Mouse (Mus musculus) left cerebral cortex, postnatal 10 days (tissue): ENCODE measurements around the gene Nkx2-1. TPM values are rescaled to one million over a fixed set of nuclear protein-coding genes. Genes with fewer than 3 reads are reported as not detected.
A peak's percentile ranks its signal among the peaks of the same experiment; 100 is the strongest.

Experiments used
- DNase-seq, 2 experiments: peaks; one replicate each; pipeline ENCODE4 v3.0.0; 2021 to 2022; ENCODE audit warnings: low spot score in 2 of 2, mixed read lengths in 1 of 2; ENCODE audit errors: extremely low spot score in 1 of 2
- intact Hi-C: fragments of 180-260 bp; cut with DNase I; formaldehyde crosslinking; loops from one replicate; pipeline ENCODE4 v1.15.1; 2025
- total RNA-seq, 2 experiments: library from RNA; stranded (reverse); gene quantifications; 2 replicates each; pipeline ENCODE4 v1.2.3; 2021

Nkx2-1 gene
- under 1 TPM; 0.61 to 0.73 TPM for total RNA-seq

GRCm38 (mm10) chr12:56536884-56537265 lies at the start of gene Nkx2-1:
Gene Nkx2-1, minus strand, starts transcription at chr12:56536908.
- intact Hi-C loops, result loop anchor here (5.0 to 10.0 kb wide), 3 partner anchors 78 to 1000 kb away; partner anchors contain the start of gene Nkx2-9
- DNase-seq, result no peak

GRCm38 (mm10) chr12:56541068-56541467 lies 4.4 kb upstream of the Nkx2-1 start:
- DNase-seq, result peak; percentile 66 to 71
- intact Hi-C loops, result loop anchor here (2.0 to 10.0 kb wide), 2 partner anchors 482 to 656 kb away; no protein-coding TSS in a partner anchor

- no peak for DNase-seq
- intact Hi-C loops, result loop anchor here (2.0 to 10.0 kb wide), 2 partner anchors 482 to 656 kb away; no protein-coding TSS in a partner anchor
Observed at GRCm38 (mm10) chr12:56540591-56540990, 3.9 kb upstream of the Nkx2-1 start.

- no peak for DNase-seq
Observed at GRCm38 (mm10) chr12:56538601-56539000, 1.9 kb upstream of the Nkx2-1 start.

GRCm38 (mm10) chr12:56537931-56538330 lies 1.2 kb upstream of the Nkx2-1 start:
- intact Hi-C loops, result loop anchor here (5.0 to 10.0 kb wide), 3 partner anchors 77 to 999 kb away; partner anchors contain the start of gene Nkx2-9
- DNase-seq, result no peak

More at GRCm38 (mm10) chr12:56538601-56539000, 1.9 kb upstream of the Nkx2-1 start:
- intact Hi-C loops, result loop anchor here (5.0 to 10.0 kb wide), 3 partner anchors 76 to 999 kb away; partner anchors contain the start of gene Nkx2-9

GRCm38 (mm10) chr12:56537342-56537741 lies 634 bp upstream of the Nkx2-1 start:
- intact Hi-C loops, result loop anchor here (5.0 to 10.0 kb wide), 3 partner anchors 77 to 1000 kb away; partner anchors contain the start of gene Nkx2-9
- DNase-seq, result no peak

GRCm38 (mm10) chr12:56536174-56536883 lies 379 bp downstream of the Nkx2-1 start:
- intact Hi-C loops, result loop anchor here (5.0 to 10.0 kb wide), 3 partner anchors 78 to 1001 kb away; partner anchors contain the start of gene Nkx2-9
- DNase-seq, result no peak

- intact Hi-C loops, result loop anchor here (5.0 to 10.0 kb wide), 3 partner anchors 79 to 1002 kb away; partner anchors contain the start of gene Nkx2-9
- DNase-seq, result no peak
Observed at GRCm38 (mm10) chr12:56535411-56536173, 1.1 kb downstream of the Nkx2-1 start.

GRCm38 (mm10) chr12:56534651-56535326 lies 1.9 kb downstream of the Nkx2-1 start:
- intact Hi-C loops, result loop anchor here (5.0 to 10.0 kb wide), 3 partner anchors 80 to 1003 kb away; partner anchors contain the start of gene Nkx2-9

GRCm38 (mm10) chr12:56534311-56534650 lies 2.4 kb downstream of the Nkx2-1 start:
- no peak for DNase-seq
- intact Hi-C loops, result loop anchor here (10.0 kb wide), 1 partner anchor 81 kb away; the partner anchor contains the start of gene Nkx2-9

More at GRCm38 (mm10) chr12:56534651-56535326, 1.9 kb downstream of the Nkx2-1 start:
- no peak for DNase-seq

GRCm38 (mm10) chr12:56533501-56534310 lies 3.0 kb downstream of the Nkx2-1 start:
- DNase-seq, result no peak
- intact Hi-C loops, result loop anchor here (10.0 kb wide), 1 partner anchor 81 kb away; the partner anchor contains the start of gene Nkx2-9

GRCm38 (mm10) chr12:56532986-56533495 lies 3.7 kb downstream of the Nkx2-1 start:
- intact Hi-C loops, result loop anchor here (10.0 kb wide), 1 partner anchor 82 kb away; the partner anchor contains the start of gene Nkx2-9
- DNase-seq, result no peak

- DNase-seq, result no peak
- intact Hi-C loops, result loop anchor here (10.0 kb wide), 1 partner anchor 83 kb away; the partner anchor contains the start of gene Nkx2-9
Observed at GRCm38 (mm10) chr12:56532142-56532541, 4.6 kb downstream of the Nkx2-1 start.

GRCm38 (mm10) chr12:56531051-56531620 lies 5.6 kb downstream of the Nkx2-1 start:
- intact Hi-C loops, result loop anchor here (10.0 kb wide), 1 partner anchor 84 kb away; the partner anchor contains the start of gene Nkx2-9
- no peak for DNase-seq

GRCm38 (mm10) chr12:56529931-56530330 lies 6.8 kb downstream of the Nkx2-1 start:
- DNase-seq, result no peak
- intact Hi-C loops, result loop anchor here (5.0 to 10.0 kb wide), 2 partner anchors 85 to 1012 kb away; partner anchors contain the start of gene Nkx2-9

GRCm38 (mm10) chr12:56528881-56529681 lies 7.6 kb downstream of the Nkx2-1 start:
- intact Hi-C loops, result loop anchor here (5.0 kb wide), 1 partner anchor 1013 kb away; no protein-coding TSS in a partner anchor
- DNase-seq, result no peak
